Mouse (Mus musculus): ENCODE results near the gene Rabl6.

Rabl6 gene

DNA sequence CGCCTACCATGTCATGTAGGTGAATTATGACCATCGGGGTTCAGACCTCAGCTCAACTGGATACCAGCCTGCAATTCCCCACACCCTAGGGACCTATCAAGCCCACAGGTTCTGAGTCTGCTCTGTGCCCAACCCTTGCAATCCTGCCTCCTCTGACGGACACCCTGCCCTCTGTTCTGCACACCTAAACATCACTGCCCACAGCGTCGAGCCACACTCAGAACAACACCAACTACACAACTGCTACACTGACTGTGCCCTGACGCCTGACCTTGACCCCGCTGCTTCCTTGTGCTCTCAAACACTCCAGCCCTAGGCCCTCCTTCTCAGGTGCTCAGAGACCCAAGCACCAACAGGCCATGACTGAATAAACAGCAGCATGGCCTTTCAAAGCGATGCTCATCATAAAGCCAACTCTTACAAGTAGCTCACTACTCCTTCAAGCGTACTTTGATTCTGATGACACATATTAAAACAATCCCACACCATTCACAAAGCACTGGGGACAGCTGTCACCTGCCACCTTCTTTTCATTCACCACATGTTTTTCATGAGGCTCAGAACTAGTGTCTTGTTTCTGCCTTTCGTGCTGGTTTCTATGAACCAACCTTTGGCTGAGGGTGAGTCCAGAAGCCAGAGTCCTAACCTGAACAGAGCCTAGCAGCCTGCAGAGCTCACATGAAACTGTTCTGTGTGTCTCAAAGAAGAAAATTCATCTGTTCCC lies 66.5 kb downstream of the Rabl6 start:
- DNase-seq: no peak

DNA sequence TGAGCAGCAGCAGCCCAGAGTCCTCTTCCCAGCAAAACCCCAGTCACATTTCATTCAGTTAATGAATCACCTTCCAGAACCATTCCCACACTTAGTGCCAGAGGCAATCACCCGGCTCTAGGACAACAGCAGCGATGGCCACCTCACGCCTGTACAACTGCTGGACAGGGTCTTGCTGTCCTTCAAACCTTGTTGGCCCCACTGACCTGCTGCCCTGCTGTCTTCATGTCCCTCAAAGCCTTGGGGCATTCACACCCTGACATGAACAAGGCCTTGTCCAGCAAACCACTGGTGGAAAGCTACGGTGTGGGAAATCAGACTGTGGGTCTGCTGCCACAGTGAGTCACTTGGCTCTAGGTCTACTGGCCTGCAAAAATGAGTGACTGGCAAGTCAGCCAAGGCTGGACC lies 67.8 kb downstream of the Rabl6 start:
- no peak for DNase-seq

DNA sequence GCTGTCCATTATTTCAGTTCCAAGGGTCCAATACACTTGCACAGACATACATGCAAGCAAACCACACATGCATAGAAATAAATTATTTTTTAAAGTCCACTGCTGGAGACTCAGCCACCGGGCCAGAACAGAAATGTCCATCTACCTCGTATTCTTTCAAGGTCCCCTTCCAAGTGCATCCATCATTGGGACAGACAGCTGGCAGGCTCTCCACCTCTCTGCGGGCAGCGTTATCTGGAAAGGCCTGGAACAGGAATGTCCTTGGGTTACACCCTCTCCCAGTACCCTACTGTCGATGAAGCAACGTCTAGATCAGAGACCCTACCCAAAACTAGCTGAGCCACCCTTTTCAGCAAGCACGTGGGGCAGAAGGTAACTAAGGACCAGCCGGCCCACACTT lies 71.8 kb downstream of the Rabl6 start:
- no peak for DNase-seq

- no peak for DNase-seq
Measured at GRCm38 (mm10) chr2:25534866-25535182, 73.5 kb downstream of the Rabl6 start.

DNA sequence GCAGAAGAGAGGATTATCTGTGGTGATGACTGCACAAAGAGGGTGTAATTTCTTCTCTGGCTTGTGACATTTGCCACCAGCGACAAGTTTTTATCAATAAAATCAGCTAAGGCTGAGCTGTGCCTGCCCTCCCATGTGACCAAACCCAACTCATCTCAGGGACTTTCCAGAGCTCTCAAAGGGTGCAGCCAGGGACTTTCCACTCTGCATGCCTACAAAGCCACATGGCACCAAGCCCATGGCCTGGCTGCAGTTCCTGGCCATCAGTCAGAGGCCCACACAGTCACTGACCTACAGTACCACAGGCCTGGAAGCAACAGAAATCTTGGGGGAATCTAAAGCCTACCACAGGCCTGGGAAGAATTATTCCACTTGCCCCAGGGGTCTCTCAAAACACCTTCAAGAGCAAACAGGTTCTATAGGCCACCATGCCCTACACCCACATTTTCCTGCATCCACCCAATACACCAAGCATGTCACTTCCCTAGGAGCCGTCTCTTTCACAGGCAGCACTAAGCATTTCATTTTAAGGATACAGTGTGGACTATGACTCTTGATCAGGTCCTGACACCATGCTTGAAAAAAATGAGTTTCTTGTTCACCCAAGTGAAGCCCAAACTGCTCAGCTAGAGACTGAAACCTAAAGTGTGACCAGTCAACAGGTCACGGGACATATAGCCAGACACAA lies 74.0 kb downstream of the Rabl6 start:
- DNase-seq: peak; percentile 15

GRCm38 (mm10) chr2:25533707-25534106 lies 74.6 kb downstream of the Rabl6 start:
- DNase-seq: no peak

Measured in right cerebral cortex, postnatal 14 days (tissue).